In genomic region chr17:53594590-53594989, GRCm38 (mm10) we compare ENCODE assay signal across 19 mouse cellular contexts. TPM values are rescaled to one million over a fixed set of nuclear protein-coding genes. Genes with fewer than 3 reads are reported as not detected.
DNase-seq lines count a peak whose midpoint lies in the region; ATAC-seq and TF ChIP-seq lines count a peak whose summit lies in the region.
"Had no signal": no experiment of that assay in that cellular context is flagged by ENCODE, and none has a peak within 500 bp of the region (broad histone marks: within the 10 kb centered on the region; RNA-seq: fewer than 3 reads in every experiment).

No protein-coding gene starts in this region.

- TF ChIP-seq CTCF in E14TG2a.4 (conservative IDR thresholded peaks at IDR 0.05; ENCODE audit: low read length), result no peak

- H3K9ac ChIP-seq in heart, embryonic 16.5 days (ENCODE audit: low read length), result no peak overlapping the region; the same call in 1 of the 2 replicates
- H3K9ac ChIP-seq in heart, embryonic 11.5 days (ENCODE audit: low read depth, low read length), result no peak overlapping the region
- H3K9ac ChIP-seq: neural tube, embryonic 15.5 days had no signal

- H3K27me3 ChIP-seq in heart, embryonic 16.5 days (ENCODE audit: control insufficient read depth, insufficient read depth, low read length), result no peaks in the 10 kb centered on the region
- H3K27me3 ChIP-seq in heart, embryonic 11.5 days (ENCODE audit: control insufficient read depth, insufficient read depth, low read length), result no peaks in the 10 kb centered on the region
- no peaks in the 10 kb centered on the region for H3K27me3 ChIP-seq in E14TG2a.4 (ENCODE audit: insufficient read depth, low read length)
- H3K27me3 ChIP-seq: neural tube, embryonic 15.5 days had no signal

- no peaks in the 10 kb centered on the region for H3K36me3 ChIP-seq in heart, embryonic 16.5 days (ENCODE audit: control insufficient read depth, insufficient read depth)
- no peaks in the 10 kb centered on the region for H3K36me3 ChIP-seq in heart, embryonic 11.5 days (ENCODE audit: control insufficient read depth, insufficient read depth, low read length)
- H3K36me3 ChIP-seq in E14TG2a.4 (ENCODE audit: insufficient read depth, low read length), result peaks cover 8% of the 10 kb centered on the region
- H3K36me3 ChIP-seq: midbrain, embryonic 10.5 days; neural tube, embryonic 15.5 days had no signal

- H3K9me3 ChIP-seq in heart, embryonic 16.5 days (replicated peaks; ENCODE audit: control insufficient read depth, low read length), result no peaks in the 10 kb centered on the region
- H3K9me3 ChIP-seq in heart, embryonic 11.5 days (replicated peaks; ENCODE audit: control insufficient read depth, low read length), result no peaks in the 10 kb centered on the region
- H3K9me3 ChIP-seq in E14TG2a.4 (ENCODE audit: low read length), result no peaks in the 10 kb centered on the region
- H3K9me3 ChIP-seq: midbrain, embryonic 10.5 days; neural tube, embryonic 15.5 days had no signal

- no peak overlapping the region for H3K4me3 ChIP-seq in heart, embryonic 16.5 days (ENCODE audit: low read length)
- no peak overlapping the region for H3K4me3 ChIP-seq in heart, embryonic 11.5 days (ENCODE audit: low read depth, low read length)
- 0 out of 2 replicates have a peak overlapping the region, but pooled peaks have one; percentile 7 for H3K4me3 ChIP-seq in E14TG2a.4 (replicated peaks; ENCODE audit: low read length)
- H3K4me3 ChIP-seq: midbrain, embryonic 10.5 days; neural tube, embryonic 15.5 days had no signal

- no peak for ATAC-seq in heart, embryonic 16.5 days (replicated peaks; ENCODE audit: extremely low read depth, insufficient read depth, low FRiP score)
- ATAC-seq in heart, embryonic 11.5 days (replicated peaks; ENCODE audit: insufficient number of reproducible peaks, low FRiP score, low TSS enrichment), result no peak
- peak; percentile 78 for ATAC-seq in common myeloid progenitor, adult 5-6 weeks (replicated peaks; ENCODE audit: low read depth, poor library complexity, severe bottlenecking)
- peak; percentile 74 for ATAC-seq in megakaryocyte progenitor cell, adult 5-6 weeks (replicated peaks; ENCODE audit: poor library complexity)

- no peak for DNase-seq in left cerebral cortex, postnatal 10 days (ENCODE audit: extremely low spot score in 1 of 2, low spot score in 2 of 2)
- no peak for DNase-seq in cerebellum, postnatal 4 days (ENCODE audit: low spot score in 2 of 2)
- DNase-seq: adrenal gland, adult 2 months; cerebellum, postnatal 10 days; heart, postnatal 4 days; kidney, adult 2 months; kidney, postnatal 25 days; lung, postnatal 10 days; right cerebral cortex, postnatal 25 days; thymus, postnatal 36 days had no signal

- peak overlapping the region; percentile 23; the same call in 1 of the 2 replicates for H3K4me2 ChIP-seq in heart, embryonic 16.5 days (ENCODE audit: low read depth, low read length)
- no peak overlapping the region for H3K4me2 ChIP-seq in heart, embryonic 11.5 days
- H3K4me2 ChIP-seq: neural tube, embryonic 15.5 days had no signal

- peaks cover 34% of the 10 kb centered on the region for H3K4me1 ChIP-seq in heart, embryonic 16.5 days (ENCODE audit: control insufficient read depth, insufficient read depth, low read length)
- peaks cover 17% of the 10 kb centered on the region for H3K4me1 ChIP-seq in heart, embryonic 11.5 days (ENCODE audit: control insufficient read depth, insufficient read depth, low read length)
- H3K4me1 ChIP-seq in E14TG2a.4 (replicated peaks; ENCODE audit: low read depth, low read length), result peaks cover 79% of the 10 kb centered on the region

- intact Hi-C loops in left cerebral cortex, postnatal 10 days (cut with DNase I), result no loop called here

- H3K27ac ChIP-seq in heart, embryonic 16.5 days (ENCODE audit: low read length), result peak overlapping the region; percentile 79
- no peak overlapping the region for H3K27ac ChIP-seq in heart, embryonic 11.5 days (ENCODE audit: low read depth, low read length)
- H3K27ac ChIP-seq: midbrain, embryonic 10.5 days; neural tube, embryonic 15.5 days had no signal

- 75% methylated on average over 4 of the region's 4 CpGs for WGBS in heart, embryonic 16.5 days
- 73% methylated on average over 4 of the region's 4 CpGs for WGBS in heart, embryonic 11.5 days (ENCODE audit: insufficient replicate concordance)

RNA-seq across cellular contexts. Expression of gene Kat2b, which starts 27.9 kb away (rescaled TPM):
- polyA plus RNA-seq in heart, embryonic 16.5 days (2015; fragmentation: Nextera tagmentation; extraction: Ambion mirVana), result 10.7 and 12.1 TPM in 2 replicates
- polyA plus RNA-seq in heart, embryonic 11.5 days (2014; fragmentation: Nextera tagmentation; extraction: Ambion mirVana), result 11.0 and 14.0 TPM in 2 replicates
- total RNA-seq in common myeloid progenitor, adult 5-6 weeks (2017), result 28.9 and 38.0 TPM in 2 replicates
- total RNA-seq in megakaryocyte progenitor cell, adult 5-6 weeks (2015), result 19.8 and 20.1 TPM in 2 replicates
- 23.6 and 37.0 TPM in 2 replicates for total RNA-seq in megakaryocyte progenitor cell, adult 5-6 weeks (2017)
- 10 to 100 TPM; 10.5 to 20.3 TPM for total RNA-seq in left cerebral cortex, postnatal 10 days (2021)

RNA-seq across cellular contexts. Expression of gene Pp2d1, which starts 55.3 kb away (rescaled TPM):
- polyA plus RNA-seq in heart, embryonic 16.5 days (2015; fragmentation: Nextera tagmentation; extraction: Ambion mirVana), result 0.07 and 0.14 TPM in 2 replicates
- polyA plus RNA-seq in heart, embryonic 11.5 days (2014; fragmentation: Nextera tagmentation; extraction: Ambion mirVana), result 0.32 and 0.33 TPM in 2 replicates
- not detected in 2 replicates for total RNA-seq in common myeloid progenitor, adult 5-6 weeks (2017)
- total RNA-seq in megakaryocyte progenitor cell, adult 5-6 weeks (2015), result not detected in 2 replicates
- total RNA-seq in megakaryocyte progenitor cell, adult 5-6 weeks (2017), result 0.04 TPM in 1 of 2 replicates, not detected in the other
- not detected for total RNA-seq in left cerebral cortex, postnatal 10 days (2021)
- total RNA-seq: adrenal gland, adult 2 months; heart, postnatal 4 days; left cerebral cortex, postnatal 14 days had no signal
- polyA plus RNA-seq: adrenal gland, adult 2 months; gonadal fat pad, adult 2 months; kidney, adult 2 months had no signal

Comparison
In these comparisons a context has a peak if more than half of its experiments do, and no peak if none do; other contexts are left out.
1. ATAC-seq: peak in common myeloid progenitor, adult 5-6 weeks (single experiment) and megakaryocyte progenitor cell, adult 5-6 weeks (single experiment); none in heart, embryonic 16.5 days (single experiment) and heart, embryonic 11.5 days (single experiment).